Mouse (Mus musculus) hematopoietic stem cell, adult 5-6 weeks (primary cell): Measurements from ENCODE around the gene Dcpp3. TPM values are rescaled to one million over a fixed set of nuclear protein-coding genes. Genes with fewer than 3 reads are reported as not detected.
"Not testable (repeated sequence)": the region's sequence is repeated elsewhere in the genome, so short reads cannot be mapped to it uniquely, and the experiment has no call there.

ENCODE experiments used
- ATAC-seq, 2 experiments: fragments of 125-278 bp in 1 of 2; replicated peaks in 1 of 2; 2 replicates each; pipeline ENCODE4 v1.8.0; 2016 to 2017; ENCODE audit warnings: inconsistent platforms in 2 of 2, mild to moderate bottlenecking in 2 of 2, moderate number of reproducible peaks in 2 of 2, low read depth in 1 of 2, moderate TSS enrichment in 1 of 2; ENCODE audit not compliant: low FRiP score in 2 of 2, poor library complexity in 2 of 2, severe bottlenecking in 2 of 2, insufficient read depth in 1 of 2, low TSS enrichment in 1 of 2
- total RNA-seq: library from RNA; stranded (forward); fragments of 172-1452, 232-1000 nt; gene quantifications from 2 replicates; pipeline ENCODE4 v1.2.3, GENCODE M21; 2017

The Dcpp3 gene
- total RNA-seq, result not detected in 2 replicates

DNA sequence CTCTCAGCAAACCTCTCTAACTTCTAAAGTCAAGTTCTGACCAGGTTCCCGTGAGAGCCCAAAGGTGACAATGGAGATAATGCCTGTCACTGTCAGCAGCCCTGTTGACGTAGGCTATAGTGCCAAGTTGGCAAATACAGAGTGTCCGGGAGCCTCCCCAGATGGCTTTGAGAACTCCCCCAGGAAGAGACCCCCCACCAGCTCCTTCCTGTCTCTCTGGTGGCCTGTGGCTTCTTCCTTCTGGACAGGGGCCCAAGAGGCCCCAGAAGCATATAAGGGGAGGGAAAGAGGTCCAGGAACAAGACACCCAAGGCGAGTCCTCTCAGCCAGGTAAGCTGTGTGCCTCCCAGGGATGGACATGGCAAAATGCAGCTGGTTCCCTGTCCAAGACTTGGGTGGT is at the start of gene Dcpp3:
Gene Dcpp3 (plus strand): TSS at position 301 of the 400 bp plus-strand sequence.
- ATAC-seq, result not testable (repeated sequence)

DNA sequence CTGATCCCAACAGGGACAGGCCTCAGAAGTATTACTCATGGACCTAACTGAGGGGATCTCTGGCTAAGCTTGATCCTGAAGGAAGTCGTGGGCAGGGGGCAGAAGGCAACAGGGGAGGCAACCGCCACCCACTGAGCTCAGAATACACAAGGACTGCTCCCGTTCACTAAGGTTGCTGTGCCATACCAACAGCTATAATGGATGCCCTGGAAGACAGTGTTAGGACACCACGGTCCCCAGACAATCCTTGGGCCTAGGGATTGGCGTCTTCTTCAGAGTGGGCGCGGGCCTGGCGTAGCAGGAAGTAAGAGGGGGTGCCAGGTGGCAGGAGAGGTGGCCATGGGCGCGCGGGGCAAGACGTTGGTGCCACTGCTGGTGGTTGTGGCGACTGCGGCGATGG is 49.5 kb upstream of the Dcpp3 start, which contains the start of gene Prss21:
Gene Prss21 (plus strand): TSS at position 301 of the 400 bp plus-strand sequence.
- ATAC-seq, result no peak

DNA sequence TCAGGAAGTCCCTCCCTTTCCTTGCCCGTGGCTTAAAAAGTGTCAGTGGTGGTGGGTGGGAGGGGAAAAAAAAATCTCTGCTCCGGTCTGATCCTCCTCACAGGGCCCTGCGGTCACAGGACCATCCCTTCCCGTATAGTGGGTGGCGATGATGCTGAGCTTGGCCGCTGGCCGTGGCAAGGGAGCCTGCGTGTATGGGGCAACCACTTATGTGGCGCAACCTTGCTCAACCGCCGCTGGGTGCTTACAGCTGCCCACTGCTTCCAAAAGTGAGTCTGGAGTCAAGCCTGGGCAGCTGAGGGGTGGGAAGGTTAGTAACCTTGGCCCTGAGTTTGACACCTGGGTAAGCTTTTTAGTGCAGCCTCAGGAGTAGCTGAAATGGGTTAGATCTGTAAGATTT is 48.7 kb upstream of the Dcpp3 start:
- peak in 1 of 2 experiments; percentile 71; a peak in 2 of 4 replicates for ATAC-seq

DNA sequence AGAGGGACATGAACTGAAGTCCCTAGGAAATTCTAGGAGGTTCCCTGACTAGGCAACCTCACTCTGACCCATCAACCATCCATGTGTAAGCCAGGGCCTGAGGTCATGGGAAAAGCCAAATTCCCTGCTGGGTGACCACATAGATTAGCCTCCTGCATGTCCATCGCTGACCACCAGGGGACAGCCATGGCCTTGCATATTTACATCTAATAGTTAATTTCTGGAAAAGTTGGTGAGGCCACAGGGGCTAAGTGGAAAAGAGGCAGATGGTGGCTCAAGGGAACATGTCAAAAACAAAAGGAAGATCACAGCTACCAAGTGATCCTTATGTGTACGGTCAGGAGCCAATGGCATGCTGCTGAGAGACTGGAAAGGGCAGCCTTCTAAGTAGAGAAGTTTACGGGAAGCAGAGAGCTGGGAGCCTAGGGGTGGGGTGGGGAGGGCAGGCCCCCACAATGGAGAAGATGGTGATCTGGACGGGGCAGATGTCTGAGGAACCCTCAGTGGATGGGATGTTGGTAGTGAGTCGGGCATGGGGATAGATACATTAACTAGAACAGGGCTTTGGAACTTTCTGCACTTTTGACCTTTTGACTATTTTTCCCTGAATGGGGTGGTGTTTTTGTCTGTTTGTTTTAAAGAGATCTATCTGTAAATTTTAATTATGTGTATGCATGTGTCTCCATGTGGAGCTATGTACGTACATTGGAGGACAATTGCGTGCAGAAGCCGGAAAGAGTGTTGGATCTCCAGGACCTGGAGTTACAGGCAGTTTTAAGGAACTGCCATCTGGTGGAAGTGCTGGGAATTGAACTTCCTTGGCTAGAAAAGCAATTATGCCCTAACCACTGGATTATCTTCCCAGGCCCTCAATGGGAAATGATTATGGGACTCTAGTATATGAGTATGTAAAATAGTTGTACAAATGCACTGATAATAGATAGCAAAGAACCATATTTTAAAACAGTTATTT is 43.1 kb upstream of the Dcpp3 start:
- peak in 1 of 2 experiments; percentile 54; a peak in 1 of 4 replicates for ATAC-seq

DNA sequence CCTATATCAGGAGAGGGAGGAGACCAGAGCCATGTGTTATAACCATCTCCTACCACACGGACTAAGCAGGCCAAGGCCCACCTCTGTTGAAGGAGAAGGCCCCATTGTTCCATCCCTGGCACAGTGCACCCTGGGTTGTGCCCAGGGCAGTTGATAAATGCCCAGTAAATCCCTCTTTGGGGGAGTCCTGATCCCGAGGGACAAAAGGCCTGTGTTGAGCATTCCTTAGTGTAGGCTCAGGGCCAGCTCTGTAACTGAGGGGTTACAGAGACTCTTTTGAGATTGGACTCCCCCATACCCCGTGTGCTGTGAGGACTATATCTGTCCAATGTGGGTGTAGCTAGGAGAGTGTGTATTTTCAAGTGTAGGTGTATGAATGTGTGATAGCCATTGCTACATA is 40.5 kb upstream of the Dcpp3 start:
- no peak for ATAC-seq

DNA sequence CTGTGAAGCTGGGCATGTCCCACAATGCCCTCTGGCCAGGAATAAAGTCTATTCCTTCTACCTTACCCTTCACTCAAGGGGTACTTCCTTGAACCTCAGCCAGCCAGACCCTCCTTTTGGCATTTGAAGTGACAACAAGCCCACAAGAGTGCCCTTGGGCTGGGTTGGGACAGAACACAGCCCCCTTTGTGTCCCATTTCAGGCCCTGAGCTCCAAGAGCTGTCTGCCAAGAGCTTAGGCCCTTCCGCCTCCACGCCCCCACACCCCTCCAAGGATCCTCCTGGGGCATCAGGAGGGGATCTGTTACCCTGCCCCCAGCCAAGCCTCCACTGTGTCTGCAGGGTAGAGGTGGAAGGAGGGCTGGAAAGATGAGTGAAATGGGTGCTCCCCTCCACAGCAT is 40.1 kb upstream of the Dcpp3 start:
- ATAC-seq, result no peak

DNA sequence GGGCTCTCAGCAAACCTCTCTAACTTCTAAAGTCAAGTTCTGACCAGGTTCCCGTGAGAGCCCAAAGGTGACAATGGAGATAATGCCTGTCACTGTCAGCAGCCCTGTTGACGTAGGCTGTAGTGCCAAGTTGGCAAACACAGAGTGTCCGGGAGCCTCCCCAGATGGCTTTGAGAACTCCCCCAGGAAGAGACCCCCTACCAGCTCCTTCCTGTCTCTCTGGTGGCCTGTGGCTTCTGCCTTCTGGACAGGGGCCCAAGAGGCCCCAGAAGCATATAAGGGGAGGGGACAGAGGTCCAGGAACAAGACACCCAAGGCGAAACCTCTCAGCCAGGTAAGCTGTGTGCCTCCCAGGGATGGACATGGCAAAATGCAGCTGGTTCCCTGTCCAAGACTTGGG is 36.7 kb upstream of the Dcpp3 start, which contains the start of the genes Dcpp1 and Dcpp2:
Gene Dcpp1 (plus strand): TSS at position 301 of the 400 bp plus-strand sequence.
Gene Dcpp2 (plus strand): TSS at position 305 of the 400 bp plus-strand sequence.
- ATAC-seq, result not testable (repeated sequence)

DNA sequence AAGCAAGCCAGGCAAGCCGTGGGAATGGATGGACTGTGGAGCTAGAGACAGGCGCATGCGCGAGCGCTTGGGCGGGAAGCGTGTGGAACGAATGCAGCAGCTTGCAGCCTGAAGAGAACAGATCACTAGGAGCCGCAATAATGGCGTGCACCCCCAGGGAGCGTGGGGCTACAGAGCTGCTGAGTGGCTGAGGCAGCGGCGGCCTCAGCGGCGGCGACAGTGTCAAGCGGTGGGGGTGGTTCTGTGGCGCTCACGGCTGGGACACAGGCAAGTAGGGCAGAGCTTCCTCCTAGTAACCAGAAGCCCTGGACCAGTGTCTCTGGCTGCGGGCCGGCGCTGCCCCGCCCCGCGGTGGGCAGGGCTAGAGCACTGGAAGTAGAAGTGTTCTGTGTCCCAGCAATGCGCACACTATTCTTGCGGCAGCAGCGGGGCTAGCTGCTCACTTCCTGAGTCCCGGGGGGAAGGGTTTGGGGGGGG is 7.3 kb downstream of the Dcpp3 start:
- ATAC-seq, result peak; percentile 97 to 98

DNA sequence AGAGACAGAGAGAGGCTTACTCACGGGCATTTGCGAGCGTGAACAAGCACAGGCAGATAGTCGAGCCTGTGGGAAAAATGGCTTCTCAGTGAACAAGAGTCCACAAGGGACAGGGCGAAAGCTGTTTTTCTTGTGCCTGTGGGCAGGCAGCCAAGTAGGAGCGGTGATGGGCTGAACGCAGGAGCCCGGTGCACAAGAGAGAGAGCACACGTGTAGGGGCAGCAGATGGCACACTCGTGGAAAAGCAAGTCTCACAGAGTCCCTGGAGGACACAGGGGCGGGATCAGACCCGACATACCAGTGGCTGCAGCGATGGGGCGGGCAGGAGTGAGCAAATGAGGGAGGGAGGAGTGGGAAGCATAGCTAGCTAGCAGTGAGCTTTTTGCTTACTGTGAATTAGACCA is 7.8 kb downstream of the Dcpp3 start:
- ATAC-seq, result peak; percentile 56 to 59

DNA sequence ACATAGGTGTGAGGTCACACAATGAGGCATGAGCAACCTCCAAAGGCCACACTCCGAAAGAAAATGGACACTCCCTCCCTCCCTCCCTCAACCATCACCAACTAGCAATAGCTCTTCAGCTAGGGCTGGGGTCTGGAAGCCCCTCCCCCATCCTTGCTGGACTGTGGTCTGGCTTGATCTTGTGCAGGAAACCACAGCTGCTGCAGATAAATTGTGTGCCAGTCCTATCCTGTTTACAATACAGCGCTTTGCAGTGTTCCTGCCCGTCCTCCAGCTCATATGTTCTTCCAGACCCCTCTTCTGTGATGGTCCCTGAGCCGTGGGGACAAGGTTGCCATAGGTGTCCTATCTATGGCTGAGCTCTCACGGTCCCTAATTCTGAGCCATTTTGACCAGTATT is 13.9 kb downstream of the Dcpp3 start:
- ATAC-seq, result no peak

DNA sequence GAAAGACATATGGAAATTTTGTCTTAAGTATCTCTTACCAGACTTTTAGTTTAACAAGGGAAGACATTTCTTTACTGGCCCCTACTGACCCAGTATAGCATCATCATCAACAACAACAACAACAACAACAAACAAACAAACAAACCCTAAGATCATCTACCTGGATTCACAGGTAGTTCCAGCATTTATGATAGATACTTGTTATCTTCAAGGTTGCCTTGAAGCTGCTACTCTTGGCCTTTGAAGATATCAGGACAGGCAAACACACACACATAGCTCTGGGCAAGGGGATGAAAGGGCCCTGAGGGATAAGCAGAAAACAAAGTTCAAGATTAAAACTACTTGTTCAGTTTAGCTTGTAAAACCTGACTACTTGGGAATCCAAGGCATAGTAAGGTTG is 24.1 kb downstream of the Dcpp3 start, which contains the start of gene Sbp:
Gene Sbp (plus strand): TSS at position 301 of the 400 bp plus-strand sequence.
- no peak for ATAC-seq

DNA sequence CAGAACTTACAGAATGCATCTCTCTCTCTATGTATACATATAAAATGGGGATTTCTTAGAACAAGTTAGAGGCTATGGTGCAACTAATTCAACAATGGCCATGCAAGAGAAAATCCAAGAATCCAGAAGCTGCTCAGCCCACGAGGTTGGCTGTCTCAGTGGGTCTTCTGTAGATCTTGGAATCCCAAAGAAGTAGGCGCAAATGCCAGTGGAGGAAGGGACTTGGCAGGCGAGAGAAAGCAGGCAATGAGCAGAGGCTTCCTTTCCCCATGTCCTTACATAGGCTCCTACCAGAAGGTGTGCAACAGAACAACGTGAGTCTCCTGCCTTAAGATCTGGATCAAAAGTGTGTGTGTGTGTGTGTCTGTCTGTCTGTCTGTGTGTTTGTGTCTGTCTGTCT is 30.2 kb downstream of the Dcpp3 start:
- not testable (repeated sequence) for ATAC-seq

DNA sequence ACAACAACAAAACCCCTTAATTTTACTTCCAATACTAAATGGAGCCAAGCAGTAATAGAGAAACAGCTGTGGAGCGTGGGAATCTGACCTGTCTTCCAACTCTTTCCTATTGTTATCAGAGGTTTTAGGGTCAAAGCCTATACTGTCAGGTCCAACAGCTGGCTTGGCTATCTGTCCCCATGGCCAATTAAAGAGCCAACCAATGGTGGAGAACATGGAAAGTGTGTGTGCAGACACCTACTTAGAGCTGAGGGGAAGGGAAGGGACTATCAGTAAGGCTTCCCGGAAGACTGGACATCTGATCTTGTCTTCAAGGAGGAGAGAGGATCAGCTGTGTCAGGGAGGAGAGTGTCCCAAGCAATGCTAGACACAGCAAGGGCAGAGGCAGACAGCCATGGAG is 31.8 kb downstream of the Dcpp3 start:
- no peak for ATAC-seq

DNA sequence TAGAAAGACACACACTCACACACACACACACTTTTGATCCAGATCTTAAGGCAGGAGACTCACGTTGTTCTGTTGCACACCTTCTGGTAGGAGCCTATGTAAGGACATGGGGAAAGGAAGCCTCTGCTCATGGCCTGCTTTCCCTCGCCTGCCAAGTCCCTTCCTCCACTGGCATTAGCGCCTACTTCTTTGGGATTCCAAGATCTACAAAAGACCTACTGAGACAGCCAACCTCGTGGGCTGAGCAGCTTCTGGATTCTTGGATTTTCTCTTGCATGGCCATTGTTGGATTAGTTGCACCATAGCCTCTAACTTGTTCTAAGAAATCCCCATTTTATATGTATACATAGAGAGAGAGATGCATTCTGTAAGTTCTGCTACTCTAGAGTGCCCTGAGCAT is 33.6 kb downstream of the Dcpp3 start:
- ATAC-seq, result not testable (repeated sequence)

DNA sequence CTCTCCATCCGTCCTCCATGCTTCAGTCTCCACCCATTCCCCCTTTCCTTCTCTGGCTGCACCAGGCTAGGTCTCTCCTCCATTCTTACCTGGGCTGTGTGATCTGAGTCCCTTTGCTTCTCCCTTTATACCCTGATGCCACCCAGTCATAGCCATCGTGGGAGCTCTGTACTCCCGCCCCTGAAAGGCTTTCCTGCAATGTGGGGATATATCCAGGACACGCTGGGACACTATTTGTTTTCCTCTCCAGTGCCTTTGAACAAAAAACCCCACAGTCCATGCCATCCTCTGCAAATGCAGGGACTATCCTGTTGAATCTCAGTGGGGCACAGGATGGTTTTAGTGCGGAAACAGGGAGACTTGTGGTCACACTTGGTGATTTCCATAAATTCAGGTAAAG is 37.9 kb downstream of the Dcpp3 start, which contains the start of gene Sbpl:
Gene Sbpl (minus strand): TSS at position 101 of the 400 bp plus-strand sequence.
- ATAC-seq, result no peak

DNA sequence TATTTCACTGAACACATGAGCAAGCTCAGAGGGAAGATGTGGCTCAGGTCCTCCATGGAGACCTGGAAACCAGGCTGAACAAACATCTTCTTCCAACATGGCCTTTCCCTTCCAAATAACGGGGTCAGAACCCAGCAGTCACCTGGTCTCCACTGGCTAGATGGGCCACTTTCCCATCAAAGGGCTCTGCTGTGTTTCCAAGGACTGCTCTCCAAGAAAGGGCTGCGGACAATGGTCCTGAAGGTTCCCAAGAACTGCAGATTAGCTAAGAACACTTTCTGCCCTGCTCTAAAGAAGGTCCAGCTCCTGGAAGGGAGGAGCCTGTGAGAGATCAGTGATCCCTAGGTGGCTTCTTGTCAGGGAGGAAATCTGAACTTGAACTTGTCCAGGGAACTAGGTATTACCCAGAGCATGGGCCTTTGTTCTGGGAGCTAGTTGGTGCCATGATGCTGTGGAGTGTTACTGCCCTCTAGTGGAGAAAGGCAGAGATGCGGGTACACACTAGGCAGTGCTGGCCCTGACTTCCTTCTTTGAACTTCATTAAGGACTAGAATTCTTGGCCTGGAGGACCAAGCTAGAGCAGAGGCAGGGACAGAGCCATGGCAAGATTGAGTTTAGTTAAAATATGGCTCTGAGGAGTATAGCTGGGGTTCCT is 43.0 kb downstream of the Dcpp3 start:
- peak; percentile 91 to 93 for ATAC-seq

DNA sequence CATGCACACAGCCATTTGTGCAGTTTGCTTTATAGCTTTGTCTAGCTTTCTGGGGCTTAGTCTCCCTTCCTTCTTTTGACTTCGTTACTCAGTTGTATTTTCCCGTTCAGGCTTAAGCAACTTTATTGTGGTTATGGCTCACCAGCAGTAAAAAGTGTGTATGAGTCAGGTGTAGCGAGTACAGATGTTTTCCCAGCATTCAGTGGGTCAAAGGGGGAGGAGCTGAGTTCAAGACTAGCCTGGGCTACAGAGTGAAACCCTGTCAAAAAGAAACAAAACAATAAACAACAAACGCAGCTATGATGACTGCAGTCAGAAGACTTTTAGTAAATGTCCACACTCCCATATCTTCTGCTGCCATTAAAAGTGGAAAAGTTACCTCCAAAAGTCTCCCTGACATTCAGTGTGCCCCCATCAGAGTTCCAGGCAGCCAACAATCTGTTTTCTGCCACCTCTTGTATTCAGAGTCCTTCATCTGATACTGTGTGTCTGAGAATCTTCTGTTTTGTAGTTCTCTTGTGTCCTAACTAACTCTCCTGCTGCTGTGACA is 44.4 kb downstream of the Dcpp3 start:
- no peak for ATAC-seq
